Mouse (Mus musculus): ENCODE measurements around the gene Ascc1.

DNA sequence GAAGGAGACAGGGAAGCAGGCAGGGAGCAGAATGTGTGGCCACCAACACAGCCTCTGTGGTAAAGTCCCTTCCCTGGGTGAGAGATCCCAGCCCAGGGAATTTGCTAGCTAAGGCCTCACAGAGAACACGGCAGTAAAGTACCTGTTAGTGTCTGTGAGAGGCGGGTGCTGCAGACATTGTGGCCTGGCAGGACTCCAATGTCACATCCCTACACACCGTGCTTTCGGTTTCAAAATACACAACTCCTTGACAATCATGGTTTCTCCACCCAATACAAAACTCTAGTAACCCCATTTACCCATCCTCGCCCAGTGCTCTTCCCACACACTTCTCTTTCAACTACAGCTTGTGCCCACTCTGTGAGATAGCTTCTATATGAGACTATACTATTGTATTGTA lies 136.1 kb downstream of the Ascc1 start:
- TF ChIP-seq CTCF (IDR thresholded peaks at IDR 0.05; ENCODE audit: low read depth) (no peak), EP300 (IDR thresholded peaks at IDR 0.05; ENCODE audit: low read depth) (no peak)

All from liver, embryonic 14.5 days (tissue).